Mouse (Mus musculus) kidney, adult 8-10 months (tissue): ENCODE measurements around the gene Rffl.

Experiments
- DNase-seq, 2 experiments: peaks; one replicate each; pipeline ENCODE4 v3.0.0; 2022

Gene Rffl

DNA sequence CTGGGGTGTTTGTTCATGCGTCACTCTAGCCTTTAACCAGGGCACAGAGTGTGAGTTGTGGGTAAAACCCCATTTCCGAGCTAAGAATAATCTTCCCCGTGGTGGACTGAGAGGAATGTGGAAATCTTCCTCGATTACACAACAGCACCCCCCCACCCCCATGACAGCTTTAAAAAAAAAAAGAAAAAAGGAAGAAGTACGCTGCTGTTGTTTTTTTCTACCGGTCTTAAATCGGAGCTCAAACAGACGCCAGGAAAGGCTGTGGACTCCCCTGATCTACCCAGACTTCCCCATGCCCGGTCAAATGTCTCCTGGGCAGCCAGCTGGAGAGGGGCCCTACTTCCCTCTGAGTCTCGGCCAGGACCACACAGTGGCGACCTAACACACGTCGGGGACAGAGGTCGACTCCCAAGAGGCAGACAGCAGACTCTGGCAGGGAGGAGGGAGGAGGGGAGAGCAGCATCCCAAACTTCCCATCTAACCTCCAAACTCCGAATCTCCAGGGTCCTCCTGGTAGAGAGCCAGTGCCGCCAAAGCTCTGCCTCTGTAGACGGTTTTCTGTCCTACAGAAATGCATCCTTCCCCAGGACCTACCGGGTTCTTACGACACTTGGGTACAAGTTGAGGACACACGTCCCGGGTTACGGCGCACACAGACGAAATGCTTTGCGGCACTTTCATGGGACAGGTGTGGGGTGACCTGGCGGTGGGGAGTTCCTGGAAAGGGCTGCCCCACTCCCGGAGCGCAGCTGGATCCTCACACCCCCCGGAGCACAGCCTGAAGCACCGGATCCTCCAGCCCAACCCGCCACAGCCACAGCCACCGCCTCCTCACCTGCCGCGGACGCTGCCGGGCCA is 608 bp downstream of the Rffl start:
- DNase-seq: peak; percentile 82 to 85

DNA sequence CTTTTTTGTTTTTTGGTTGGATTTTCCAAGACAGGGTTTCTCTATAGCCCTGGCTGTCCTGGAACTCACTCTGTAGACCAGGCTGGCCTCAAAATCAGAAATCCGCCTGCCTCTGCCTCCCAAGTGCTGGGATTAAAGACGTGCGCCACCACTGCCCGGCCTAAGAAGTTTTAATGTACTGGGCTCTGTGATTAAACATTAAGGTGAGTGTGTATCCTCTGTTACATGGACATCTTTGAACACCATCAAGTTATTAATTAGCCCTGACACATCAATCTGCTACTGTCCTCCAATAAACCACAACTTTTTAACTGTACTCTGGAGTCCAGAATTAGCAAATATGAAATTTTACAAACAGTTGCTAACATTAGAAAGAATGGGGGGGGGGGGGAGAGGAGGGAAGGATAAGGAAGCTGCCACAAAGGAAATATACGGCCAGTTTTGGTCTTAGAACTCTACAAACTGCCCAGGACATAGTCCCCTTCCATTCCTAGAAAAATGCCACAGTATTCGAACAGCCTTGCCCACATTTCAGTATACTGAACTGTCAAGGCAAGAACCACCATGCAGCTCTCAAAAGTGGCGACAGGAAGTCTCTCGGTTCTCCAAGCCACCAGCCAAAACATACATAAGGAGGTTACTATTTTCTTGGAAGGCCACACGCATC is 1.4 kb downstream of the Rffl start:
- peak in 1 of 2 experiments; percentile 43 for DNase-seq

DNA sequence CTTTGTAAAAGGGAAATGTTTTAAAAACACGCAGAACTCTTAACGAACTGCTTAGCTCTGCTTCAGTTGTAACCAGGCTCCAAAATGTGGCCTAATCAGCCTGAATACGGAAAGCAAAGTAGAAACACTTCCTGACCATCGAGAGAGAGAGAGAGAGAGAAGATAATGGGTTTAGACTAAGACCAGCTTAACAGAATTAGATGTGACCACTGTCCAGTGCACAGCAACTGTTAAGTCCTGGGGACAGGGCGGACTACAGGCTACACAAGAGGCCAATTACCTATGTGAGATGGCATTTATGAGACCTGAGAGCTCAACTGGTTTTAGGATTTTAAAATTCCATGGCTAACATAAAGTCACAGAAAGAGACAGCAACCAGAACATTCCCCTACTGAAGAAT is 3.1 kb downstream of the Rffl start:
- no peak for DNase-seq

DNA sequence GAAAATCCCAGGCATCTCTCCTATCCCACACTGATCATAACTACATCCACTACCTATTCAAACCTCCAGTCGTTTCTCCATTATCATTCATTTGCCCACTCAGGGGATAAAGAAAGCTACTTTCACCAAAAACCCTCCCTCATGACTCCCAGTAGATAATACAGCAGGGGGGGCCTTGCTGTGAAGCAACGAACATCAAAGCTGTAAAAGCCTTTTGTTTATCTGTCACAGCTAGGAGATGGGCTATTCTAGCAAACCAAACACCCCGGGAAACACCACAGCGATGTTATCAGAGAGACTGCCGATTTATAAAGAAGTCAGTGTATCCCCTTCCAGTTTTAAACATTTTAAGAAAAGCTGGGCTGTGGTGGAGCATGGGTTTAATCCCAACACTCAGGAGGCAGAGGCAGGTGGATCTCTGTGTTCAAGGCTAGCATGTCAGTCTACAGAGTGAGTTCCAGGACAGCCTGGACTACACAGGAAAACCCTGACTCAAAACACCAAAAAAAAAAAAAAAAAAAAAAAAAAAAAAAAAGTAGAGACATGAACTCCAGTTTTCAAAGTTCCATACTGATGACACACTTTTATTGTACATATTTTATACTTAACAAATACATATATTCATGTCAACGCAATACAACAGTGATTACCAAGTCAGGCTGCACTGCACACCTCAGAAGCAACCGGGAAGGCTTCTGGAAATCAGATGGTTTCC is 4.0 kb downstream of the Rffl start:
- DNase-seq: no peak

DNA sequence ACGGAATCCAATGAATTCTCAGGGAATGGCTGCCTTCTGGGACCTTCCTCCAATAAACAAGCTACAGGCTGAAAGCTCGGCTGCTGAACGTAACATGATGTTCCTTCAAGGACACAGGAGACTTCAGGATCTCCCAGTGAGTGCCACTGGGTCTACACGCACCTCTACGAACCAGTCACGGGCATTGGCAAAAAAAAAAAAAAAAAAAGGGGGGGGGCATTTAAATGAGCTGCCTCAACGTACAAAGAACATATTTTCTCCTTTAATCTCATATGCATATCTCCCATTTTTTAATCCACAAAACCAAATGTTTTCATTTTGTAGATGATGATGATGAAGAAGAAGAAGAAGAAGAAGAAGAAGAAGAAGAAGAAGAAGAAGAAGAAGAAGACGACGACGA is 5.1 kb downstream of the Rffl start:
- no peak for DNase-seq

DNA sequence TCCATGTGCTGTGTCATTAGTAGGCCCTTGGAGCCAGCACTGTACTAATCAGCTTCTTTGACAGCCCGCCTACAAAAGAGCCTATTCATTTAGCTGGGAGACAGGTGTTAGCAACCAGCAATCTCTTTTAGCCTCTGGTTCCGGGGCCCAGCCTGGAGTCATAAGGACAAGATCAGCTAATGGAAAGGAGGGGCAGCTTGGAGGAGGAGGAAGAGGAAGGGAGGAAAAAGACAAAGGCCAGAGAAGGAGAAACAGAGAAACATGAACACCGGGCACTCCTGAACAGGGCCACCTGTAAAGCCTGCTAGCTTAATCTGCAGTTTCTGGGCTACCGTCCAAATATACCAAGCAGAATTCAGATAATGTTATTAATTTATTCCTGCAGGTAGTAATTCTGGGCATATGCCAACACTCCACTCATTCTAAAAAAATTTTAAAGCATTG is 7.5 kb downstream of the Rffl start:
- DNase-seq: no peak

DNA sequence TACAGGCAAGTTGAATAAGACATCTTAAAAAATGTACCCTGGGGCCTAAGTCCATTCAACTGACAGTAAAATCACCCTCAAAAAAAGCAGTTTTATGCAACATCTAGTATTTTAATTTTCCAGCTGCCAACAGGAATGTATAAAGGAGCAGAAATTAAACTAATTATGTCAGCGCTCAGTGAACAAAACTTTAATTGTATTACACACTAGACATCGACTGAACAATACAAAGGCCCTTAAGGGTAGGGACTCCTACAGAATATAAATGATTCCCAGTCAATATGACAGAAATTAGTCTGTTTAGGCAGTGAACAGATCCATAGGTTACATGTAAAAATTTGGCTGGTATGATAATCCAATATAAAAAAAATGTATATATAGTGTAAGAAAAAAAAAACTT is 8.0 kb downstream of the Rffl start:
- no peak for DNase-seq

DNA sequence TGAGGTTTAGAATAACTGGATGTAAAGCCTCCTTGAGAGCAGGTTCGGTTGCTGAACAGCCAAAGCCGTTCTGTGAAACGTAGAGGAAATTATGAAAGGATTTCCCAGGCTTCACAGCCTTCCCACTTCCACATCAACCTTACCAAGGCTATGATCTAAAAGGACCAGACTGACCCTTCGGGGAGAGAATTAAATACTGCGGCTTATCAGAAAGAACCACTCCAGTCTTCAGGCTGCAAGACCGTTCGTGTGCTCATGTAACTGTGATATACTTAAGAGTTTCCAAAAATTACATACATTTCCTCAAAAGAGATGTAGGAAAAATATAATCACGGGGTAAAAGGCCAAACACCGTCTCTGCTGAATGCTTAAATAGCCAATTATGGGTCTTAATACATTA is 8.4 kb downstream of the Rffl start:
- no peak for DNase-seq

DNA sequence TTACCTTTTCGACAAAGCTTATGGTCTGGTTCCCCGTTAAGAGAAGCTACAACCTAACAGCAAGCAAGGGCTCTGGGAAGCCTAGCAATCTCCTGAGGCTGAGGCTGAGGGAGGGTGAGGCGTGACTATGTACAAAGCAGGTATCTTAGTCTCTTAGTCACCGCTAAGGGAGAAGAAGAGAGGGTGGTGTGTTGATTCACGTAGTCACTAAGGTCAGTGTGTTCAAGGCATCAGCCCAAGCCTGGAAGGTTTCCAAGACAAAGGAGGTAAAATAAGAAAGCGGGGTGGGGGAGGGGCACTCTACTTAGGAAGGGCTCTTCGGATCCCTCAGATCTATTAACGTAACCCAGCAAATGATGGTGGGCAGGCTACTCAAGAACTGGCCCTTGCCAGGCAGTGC is 9.5 kb downstream of the Rffl start:
- DNase-seq: peak in 1 of 2 experiments; percentile 54

DNA sequence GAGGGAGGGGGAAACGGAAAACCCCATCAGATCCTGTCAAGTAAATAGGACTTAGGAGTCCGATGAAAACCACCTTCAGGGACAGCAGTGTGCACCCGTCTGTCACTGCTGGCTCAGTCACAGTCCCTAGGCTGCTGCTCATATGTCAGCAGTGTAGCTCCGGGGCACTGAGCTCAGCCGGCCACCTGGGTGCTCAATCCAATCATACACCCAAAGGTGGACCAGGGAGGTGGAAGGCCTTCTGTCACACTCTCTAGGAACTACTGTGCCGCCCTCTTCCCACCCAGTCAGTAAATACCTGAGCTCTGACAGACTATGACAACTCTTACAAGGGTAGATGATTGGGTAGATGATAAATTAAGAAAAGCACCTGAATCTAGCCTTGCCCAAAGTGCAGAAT is 10.3 kb downstream of the Rffl start:
- no peak for DNase-seq

DNA sequence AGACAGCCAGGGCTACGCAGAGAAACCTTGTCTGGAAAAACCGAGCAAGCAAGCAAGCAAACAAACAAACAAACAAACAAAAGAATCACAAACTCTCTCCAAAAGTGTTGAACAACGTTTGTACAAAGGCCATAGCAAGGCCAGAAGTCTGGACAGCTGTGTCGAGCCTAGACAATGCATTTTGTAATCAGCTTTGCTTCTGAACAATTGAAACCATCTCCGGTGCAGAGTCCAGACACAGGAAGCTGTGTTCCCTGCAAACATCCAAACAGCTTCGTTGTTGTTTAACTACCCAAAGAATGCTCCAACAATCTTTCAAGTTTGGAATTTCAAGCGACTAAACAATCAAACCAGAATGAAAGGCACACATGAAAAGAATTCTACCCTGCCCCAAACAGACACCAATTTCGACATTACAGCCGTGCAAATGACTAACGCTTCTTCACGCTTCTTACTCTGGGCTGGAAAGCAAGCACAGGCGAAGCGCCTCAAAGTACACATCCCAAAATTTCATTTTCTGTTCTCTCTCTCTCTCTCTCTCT is 13.6 kb downstream of the Rffl start:
- peak; percentile 52 to 64 for DNase-seq

DNA sequence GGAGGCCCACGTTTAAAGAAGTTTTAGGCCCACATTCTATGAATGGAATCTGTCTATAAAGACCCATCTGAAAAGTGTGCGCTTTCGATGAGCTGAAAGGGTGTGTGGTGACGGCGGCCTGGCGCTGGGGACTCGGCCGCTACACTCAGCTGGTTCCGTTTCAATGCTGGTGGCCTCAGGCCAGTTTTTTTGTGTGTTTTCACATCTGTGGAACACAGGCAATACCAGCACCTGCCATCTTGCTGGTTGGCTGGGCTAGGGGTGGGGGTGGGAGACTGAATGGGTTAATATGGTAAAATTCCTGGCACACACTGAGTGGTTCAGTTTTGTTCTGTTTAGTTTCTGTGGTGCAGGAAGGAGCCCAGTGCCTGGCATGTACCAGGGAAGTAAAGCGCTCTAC is 15.0 kb downstream of the Rffl start:
- no peak for DNase-seq

DNA sequence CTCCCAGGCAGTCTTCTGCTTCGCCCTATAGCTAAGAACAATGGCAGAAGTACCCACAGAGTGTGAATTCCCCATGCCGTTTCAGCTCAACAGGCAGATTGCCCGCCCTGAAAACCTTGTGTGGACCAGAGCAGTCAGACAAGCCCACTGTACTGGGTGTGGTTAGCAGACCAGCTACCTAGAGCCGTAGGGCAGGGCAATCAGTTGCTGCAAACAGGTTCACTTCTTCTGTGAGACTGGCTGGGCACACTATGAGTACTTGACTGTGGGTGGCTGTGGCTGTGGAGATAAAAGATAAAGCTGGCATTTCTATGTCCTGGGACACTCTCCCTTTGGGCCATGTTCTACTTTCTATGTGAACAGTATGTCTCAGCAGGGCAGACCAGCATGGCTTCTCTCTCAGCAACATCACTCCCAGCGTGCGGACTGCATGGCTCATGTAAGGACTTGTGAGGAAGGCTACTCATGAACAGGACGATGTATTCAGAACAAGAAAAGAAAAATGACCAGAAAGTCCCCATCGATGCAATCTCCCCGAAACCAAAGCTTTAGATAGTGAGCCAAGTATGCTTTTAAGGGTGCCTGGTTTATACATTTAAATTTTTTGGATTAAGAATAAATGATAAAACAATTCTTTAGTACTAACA is 15.6 kb downstream of the Rffl start:
- no peak for DNase-seq

DNA sequence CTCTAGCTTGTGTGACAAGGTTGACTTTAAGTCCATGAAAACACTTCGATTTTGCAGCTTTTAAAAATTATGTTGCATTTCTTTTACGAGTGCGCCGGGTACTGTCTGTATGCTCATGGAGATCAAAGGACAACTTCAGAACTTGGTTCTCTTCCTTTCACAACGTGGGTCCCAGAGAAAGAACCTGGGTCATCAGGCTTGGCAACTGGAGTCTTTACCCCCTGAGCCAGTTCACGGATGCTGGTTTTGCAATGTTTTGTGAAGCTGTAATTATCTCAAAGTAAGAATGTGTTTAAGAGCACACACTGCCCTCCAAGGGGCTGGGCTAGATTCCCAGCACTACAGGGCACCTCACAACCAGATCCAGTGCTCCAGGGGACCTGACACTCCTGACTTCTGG is 16.9 kb downstream of the Rffl start:
- DNase-seq: no peak

DNA sequence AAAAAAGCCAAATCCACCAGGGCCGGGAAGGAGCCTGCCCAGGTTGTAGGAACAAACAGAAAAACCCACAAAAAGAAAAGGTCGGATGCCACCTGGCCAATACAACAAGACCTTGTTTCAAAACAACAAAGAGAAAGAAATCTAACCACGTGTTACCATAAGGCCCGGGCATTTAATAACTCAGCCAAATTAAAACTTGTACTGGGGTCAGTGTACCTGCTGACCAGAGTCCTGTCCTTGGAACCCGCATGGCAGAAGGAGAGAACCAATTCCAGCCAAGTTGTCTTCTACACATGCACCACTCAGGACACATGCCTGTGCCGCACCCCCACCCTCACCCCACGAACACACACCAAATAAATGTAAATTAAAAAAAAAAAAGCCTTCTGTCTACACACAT is 18.1 kb downstream of the Rffl start:
- DNase-seq: peak in 1 of 2 experiments; percentile 46

DNA sequence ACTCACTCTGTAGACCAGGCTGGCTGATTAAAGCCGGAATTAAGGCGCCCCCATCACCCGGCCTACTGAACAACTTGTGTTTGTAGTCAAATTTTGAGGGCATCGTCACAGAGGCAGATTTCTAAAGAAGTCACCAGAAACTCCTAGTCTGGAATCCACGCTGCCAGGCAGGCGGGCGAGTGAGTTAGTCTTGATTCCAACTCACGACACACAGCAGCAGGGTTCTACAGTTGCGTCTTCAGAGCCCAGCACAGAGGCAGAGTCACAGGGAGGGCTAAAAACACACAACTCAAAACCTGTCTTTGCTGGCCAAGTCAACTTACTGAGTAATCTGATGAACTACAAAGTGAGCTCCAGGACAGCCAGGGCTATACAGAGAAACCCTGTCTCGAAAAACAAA is 18.5 kb downstream of the Rffl start:
- no peak for DNase-seq

DNA sequence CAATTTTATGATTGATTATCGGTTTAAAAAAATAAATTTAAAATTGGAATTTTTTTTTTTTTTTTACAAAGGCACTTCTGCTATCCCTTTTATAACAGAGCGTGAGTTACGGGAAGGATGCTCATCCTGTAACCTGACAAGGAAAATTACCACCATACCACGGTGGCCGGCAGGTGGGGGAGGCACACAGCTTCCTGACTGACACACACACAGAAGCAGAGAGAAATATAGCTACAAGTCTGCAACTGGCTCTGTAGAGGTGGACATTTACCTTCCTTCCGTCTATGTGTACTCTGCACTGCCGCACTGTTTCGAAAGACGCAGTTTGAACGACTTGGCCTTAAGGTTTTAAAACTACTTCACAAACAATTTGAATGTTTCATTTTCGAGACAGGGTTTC is 18.9 kb downstream of the Rffl start:
- DNase-seq: no peak

DNA sequence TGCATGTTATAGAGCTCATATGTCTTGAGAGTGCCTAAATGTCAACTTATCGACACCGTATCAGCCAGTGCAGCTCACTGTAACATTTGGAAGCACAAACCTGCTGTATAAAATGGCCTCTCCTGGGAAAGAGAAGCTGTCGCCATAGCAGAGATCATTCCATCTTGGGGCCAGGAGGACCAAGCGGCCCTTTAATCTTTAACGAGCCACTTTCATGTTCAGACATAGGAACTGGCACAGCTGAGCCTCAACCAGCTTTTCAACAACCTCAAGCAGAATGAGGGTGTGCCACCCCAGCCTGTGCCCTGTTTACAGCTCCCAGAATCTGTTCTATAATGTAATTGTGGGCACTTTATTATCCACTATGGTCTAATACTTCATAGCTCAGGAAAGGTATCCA is 20.8 kb downstream of the Rffl start:
- no peak for DNase-seq

DNA sequence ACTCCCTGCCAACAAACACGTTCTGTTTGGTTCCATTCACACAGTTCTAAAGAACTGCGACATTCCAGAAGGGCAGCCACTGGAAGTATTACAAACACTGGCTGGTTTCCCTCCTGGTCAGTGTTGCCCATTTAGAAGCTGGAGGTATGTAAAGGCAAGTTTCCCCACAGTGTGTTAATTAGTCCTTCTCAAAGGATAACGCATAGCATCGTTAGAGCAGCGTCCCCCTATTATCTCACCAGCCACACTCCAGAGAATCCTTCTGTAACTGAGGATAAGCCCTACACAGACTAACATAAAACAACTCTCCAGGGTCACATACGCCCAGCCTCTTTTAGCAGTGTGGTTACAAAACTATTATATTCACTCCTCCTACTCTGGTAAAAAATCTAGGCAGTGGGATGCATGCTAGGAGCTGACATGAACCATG is 23.4 kb downstream of the Rffl start:
- no peak for DNase-seq

DNA sequence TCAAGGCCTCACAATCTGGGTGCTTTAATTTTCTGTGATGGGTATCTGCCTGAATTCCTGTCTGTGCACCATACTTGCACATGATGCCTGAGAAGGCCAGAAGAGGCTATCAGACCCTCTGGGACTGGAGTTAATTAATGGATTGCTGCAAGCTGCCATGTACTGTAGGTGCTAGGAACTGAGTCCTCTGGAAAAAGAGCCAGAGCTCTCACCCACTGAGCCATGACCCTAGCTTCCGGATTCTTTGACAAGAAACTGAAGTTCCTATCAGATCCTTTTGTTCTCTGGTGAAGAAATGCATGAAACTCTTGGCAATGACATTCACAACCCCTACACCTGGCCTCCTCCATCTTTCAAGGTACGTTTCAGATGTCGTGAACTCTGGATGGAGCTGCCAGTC is 24.1 kb downstream of the Rffl start:
- no peak for DNase-seq

DNA sequence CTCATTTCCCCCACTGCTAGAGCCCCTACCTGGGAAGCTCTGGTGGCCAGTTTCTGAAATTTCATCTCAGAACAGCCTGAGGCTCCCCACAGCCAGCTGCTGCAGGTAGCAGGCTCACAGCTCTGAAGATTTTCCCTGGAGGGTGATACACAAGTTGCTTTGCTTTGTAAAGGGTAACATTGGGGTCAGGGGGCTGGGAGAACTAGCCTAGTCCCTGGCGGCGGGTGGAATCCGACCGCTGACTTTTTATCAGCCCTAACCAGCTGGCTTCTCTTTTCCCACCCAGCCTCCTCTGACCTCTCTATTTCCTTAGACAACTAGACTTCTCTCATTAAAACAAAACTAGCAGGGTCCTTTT is 25.0 kb downstream of the Rffl start:
- DNase-seq: no peak

DNA sequence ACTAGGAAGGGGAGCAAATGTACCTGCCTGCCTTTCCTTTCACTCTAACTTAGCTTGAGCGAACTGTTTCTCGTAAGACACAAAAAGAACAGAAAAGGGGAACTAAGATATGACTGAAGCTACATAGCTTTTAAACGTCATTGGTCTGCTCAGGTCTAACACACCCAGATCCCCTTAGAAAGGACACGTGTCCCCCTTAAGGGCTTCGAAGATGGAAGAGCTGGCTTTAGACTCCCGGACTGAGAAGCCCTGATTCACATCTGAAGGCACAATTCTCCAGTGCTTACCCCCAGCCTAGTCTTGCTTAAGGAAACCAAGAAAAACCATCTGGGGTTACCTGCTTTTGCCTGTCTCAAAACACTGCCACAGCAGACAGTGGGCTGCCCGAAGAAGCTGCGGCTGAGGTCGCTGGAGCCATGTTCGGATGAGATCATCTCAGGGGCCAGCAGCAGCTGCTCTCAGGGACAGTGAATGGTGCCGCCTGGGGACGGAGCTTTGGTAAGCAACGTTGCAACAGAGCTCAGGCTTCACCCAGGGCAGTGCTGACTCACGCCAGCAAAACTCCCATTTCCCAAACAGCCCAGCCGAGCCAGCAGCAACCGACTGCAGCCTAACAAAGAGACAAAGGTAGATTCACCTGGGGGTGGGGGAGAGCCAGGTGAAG is 25.5 kb downstream of the Rffl start:
- DNase-seq: no peak
